Mouse (Mus musculus): ENCODE results near the gene Eaf2.
A peak's percentile ranks its signal among the peaks of the same experiment; 100 is the strongest.
"Not testable (repeated sequence)": the region's sequence is repeated elsewhere in the genome, so short reads cannot be mapped to it uniquely, and the experiment has no call there.

Gene Eaf2

DNA sequence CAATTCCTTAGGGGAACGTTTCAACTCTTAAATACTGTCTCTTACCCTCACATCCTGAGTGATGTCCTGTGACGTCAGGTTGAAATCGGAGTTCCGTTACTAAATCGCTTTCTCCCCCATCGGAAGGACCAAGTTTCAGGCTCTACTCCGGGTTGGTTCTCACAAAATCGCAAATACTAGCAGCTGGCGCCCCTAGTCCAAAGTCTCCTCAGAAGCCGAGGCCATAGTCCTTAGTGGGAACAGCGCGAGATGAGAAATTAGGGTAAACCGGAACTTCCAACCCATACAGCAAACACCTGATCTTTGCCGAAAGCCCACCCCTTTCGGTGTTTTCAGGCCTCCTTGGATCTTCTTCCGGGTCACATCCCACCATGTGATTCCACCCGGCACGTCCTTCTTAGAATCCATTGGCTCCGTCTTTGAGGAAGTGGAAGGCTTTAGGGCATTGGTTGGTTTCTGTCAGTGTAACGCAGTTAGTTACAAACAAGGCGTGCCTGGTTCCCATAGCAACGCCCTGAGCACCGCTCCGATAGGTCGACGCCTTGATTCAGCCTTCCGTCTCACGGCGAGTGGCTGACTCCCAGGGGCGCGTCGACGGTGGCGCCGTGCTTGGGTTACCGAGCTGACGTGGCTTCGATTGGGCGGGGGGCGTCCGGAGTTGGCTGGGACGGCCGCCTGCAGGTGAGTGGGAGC lies at the start of gene Eaf2, which contains the start of gene Golgb1:
TSS of gene Eaf2 (minus strand) at position 421 of the 693 bp plus-strand sequence.
TSS of gene Golgb1 (plus strand) at position 558 of the 693 bp plus-strand sequence.
- peak; percentile 98 to 100 for DNase-seq

DNA sequence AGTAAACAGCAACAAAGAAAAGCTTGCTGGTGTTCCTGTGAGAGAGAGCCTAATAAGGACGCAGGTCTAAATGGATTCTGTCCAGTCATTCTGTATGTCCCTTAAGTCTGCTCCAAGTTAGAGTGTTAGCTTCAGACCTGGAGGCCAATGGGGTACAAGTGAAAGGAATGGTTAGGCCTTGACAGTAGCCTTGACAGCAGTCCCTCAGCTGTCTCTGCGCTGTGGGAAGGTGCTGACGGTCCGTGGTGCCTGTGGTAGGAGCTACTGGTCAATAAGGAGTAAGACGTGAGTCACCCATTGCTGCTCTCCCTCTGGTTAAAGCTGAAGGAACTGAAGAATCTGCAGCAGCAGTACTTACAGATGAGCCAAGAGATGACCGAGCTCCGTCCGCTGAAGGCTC lies 49.5 kb upstream of the Eaf2 start:
- no peak for DNase-seq

DNA sequence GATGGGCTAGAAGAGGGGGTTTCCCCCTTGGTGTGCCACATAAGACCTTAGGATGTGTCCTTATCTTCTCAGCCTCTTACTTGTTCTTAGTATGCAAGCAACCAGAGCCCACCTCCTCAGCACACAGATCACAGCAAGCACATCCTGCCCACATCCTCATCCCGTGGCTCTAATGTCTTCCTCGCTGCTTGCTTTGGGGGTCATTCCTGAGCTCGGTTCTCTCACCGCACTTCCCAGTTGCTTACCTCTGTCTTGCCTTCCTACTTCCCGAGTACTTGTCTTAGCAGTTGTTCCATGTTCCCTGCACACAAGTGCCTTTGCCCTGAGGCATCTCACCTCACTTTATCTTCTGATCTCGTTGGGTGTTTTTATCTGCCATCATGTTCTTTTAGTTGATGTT lies 47.2 kb upstream of the Eaf2 start:
- no peak for DNase-seq

DNA sequence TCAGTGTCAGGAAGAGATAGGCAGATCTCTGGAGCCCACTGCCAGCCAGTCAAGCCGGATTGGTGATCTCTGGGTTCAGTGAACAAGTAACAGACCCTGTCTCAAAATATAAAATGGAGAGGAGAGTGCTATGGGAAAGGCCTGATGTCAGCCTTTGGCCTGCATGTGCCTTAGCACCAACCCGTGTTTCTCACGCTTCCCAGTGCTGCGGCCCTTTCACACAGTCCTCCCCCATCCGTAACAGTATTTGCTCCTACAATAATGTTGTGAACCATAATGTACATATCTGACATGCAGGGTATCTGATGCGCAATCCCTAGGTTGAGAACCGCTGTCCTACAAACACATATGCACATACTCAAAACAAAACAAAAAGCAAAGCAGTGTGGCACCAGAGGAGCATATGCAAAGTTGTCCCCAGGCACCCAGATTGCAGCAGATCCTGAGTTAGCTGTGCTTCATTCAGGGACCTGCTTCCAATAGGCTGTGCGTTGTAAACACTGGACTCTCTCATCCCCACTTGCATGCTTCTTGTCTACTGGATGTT lies 46.3 kb upstream of the Eaf2 start:
- DNase-seq, result no peak

DNA sequence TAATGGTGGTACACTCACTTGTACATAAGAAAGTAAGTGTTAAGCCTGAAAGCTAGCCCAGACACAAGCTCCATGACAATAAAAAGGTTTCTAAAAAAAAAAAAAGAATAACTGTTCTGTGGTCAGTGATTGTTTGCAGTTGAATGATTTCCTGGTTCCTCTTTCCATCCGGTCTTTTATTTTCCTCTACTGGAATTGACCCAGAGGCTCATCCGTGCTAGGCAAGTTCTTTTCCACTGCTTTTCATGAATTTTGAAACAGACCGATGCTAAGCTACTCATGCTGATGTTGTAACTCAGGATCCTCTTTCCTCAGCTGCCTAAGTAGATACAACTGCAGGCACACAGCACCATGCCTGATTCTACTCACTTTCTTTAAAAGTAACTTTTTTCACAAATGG lies 45.6 kb upstream of the Eaf2 start:
- no peak for DNase-seq

DNA sequence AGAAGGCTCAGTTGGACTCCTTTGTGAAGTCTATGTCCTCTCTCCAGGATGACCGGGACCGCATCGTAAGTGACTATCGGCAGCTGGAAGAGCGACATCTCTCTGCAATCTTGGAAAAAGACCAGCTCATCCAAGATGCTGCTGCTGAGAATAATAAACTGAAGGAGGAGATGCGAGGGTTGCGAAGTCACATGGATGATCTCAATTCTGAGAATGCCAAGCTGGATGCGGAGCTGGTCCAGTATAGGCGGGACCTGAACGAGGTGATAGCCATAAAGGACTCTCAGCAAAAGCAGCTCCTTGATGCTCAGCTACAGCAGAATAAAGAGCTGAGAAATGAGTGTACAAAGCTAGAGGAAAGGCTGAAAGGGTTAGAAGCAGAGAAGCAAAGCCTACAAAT lies 43.7 kb upstream of the Eaf2 start:
- no peak for DNase-seq

DNA sequence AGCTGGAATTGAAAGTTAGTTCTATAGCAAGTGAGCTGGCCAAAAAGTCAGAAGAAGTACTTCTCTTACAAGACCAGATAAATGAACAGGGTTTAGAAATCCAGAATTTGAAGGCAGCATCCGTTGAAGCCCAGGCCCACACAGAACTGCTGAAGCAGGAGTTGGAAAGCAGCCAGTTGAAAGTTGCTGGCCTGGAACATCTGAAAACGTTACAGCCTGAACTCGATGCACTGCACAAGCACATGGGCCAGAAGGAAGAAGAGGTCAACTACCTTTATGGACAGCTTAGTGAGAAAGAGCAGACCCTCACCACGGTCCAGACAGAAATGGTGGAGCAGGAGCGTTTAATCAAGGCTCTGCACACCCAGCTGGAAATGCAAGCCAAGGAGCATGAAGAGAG lies 39.4 kb upstream of the Eaf2 start:
- peak; percentile 82 to 86 for DNase-seq

DNA sequence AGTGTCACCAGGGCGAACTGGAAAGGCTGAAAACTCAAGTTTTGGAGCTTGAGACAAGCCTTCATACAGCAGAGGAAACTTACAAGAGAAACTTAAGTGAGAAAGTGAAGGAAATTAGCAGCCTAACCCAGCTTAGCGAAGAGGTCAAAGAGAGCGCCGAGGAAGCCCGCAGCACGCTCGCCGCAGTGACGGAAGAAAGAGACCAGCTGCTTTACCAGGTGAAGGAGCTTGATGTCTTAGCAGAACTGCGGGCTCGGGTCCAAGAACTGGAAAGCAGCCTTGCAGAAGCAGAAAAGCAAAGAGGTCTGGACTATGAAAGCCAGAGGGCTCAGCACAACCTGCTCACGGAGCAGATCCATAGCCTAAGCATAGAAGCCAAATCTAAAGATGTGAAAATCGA lies 37.5 kb upstream of the Eaf2 start:
- DNase-seq, result no peak

DNA sequence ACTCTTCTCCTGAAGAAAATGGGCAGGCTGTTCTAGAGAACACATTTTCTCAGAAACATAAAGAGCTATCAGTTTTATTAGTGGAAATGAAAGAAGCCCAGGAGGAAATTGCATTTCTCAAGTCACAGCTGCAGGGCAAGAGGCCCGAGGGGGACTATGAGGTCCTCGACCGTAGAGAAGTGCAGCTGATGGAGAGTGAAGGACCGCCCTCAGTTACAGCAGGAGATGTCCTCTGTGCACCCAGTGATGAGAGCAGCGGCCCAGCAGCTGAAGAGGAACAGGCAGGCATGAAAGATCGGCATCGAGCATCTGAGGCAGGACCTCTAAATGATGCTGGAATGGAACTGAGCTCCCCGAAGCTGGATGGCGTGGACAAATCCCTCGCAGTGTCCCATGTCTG lies 37.1 kb upstream of the Eaf2 start:
- DNase-seq, result no peak

DNA sequence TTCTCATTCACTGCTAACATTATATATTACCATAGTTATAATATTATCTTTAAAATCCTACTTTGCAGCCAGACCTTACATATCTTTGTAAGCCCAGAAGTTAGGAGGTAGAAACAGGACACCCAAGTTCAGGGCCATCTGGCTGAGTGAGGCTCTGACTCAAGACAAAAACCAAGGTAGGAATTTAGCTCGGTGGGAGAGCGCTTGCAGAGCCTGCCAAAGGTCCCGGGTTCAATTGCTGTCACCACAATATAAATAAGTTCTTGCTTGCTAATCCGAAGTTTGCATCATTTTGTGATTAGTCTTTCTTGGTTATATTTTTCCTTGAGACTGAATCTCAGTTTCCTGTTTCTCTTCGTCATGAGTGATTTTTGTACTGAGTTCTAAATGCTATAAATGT lies 28.4 kb upstream of the Eaf2 start:
- no peak for DNase-seq

DNA sequence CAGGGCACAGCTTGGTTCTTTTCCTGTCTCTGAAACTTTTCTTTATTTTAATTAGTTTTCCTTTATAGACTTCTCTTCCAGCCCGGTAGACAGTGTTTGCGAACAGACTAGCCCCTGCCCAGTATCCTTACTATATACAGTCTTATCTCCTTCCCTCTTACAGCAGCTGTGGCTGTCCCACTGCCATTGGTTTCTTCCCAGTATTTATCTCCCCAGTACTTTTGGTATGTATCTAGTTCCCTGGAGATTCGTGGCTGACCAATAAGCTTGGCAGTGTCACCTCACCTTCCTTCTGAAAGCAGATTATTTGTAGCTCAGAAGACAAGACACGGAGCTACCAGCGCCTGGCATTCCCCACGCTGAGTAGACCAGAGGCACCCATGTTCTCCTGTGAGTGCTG lies 21.9 kb upstream of the Eaf2 start:
- DNase-seq, result no peak

DNA sequence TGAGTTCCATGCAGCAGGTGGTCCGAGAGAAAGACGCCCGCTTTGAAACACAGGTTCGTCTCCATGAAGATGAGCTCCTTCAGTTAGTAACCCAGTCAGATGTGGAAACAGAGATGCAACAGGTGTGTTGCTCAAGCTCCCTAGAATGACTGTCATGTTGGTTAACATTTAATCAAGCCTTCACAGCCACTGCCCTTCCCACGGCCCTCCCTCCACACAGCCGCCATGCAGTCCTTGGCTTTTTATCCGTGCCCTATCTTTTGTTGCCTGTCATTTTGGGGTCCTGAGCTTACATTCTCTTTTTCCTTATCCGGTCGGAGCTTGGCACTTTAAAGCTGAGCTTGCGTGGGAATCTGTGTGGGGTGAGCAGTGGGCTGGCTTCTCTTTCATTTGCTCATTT lies 18.5 kb upstream of the Eaf2 start:
- DNase-seq, result no peak

DNA sequence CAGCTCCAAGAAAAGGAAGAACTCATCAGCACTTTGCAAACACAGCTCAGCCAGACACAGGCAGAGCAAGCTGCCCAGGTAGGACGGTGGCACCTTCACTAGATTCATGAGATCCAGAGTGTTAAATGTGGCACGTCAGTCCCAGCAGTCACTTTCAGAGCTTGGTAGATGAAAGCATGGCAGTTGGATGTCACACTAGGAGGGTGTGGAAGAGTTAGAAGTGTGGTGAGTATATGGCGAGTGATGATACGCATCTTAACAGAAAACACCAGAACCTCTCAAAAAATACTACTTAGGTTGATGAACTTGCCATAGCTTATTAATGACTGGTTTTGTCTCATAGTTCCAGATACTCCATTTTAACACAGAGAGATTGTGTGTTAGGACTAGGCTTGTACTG lies 16.6 kb upstream of the Eaf2 start:
- no peak for DNase-seq

DNA sequence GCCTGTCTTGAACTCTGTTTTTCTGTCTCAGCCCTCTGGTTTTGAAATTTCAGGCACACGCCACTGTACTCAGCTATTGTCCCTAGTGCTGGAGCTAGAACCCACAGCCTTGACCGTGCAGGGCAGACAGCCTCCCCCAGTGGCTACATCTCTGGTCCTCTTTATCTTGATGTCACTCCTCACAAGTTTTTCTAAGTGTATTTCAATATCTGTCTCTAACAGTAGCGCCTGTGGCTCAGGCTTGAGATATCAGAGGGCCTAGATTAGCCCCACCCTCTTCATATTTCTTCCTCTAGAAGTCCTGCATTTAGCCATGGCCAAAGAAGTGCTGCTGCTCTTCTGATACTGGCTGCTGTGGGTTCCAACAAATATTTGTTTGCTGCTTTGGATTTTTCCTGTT lies 15.8 kb upstream of the Eaf2 start:
- DNase-seq, result no peak

DNA sequence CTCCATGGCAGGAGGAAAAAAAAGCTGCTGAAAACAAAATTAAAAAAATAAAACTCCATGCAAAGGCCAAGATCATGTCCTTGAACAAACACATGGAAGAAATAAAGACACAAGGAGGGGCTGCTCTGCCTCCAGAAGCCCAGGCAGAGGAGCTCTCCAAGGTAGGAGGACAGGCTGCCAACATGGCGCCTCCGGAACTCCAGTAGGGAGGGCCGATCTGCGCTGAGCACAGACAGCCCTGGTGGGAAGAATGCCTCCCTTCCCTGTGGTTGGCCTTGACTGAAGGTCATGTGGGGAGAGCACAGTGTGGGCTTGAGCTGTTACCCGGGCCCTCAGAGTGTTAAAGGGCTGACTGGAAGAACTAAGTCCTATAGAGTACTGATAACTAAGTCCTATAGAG lies 12.7 kb upstream of the Eaf2 start:
- no peak for DNase-seq

DNA sequence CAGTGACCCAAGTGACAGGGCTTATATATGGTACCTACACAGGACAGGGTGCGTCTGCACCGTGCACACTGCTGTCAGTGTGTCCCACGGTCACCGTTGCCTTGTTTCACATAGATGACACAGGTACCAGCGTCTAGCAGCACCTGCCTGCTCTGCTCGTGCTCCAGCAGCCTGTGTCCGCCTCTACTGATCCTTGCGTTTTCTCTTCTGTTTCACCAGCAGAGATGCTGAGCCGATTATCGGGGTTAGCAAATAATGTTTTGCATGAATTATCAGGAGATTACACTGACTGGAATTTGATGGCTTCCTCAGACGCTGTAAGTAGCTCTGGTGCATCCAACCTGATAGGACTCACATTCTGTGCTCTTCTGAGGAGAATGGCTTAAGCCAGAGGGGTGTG lies 11.1 kb upstream of the Eaf2 start:
- DNase-seq, result no peak

DNA sequence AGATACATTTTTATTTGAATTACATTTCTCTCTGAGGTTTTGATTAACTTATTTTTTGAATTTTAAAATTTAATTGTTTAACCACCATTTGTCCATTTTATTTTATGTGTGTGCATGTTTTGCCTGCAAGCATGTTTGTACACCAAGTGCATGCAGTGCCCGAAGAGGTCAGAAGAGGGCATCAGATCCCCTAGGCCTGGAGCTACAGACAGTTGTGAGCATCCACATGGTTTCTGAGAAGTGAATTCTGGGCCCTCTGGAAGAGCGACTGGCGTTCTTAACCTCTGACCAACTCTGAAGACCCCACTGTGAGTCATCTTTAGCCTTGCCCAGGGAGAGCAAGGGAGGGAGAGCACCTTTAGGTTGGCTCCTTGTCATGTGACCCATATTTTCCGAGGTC lies 10.1 kb upstream of the Eaf2 start:
- peak in 1 of 2 experiments; percentile 61 for DNase-seq

DNA sequence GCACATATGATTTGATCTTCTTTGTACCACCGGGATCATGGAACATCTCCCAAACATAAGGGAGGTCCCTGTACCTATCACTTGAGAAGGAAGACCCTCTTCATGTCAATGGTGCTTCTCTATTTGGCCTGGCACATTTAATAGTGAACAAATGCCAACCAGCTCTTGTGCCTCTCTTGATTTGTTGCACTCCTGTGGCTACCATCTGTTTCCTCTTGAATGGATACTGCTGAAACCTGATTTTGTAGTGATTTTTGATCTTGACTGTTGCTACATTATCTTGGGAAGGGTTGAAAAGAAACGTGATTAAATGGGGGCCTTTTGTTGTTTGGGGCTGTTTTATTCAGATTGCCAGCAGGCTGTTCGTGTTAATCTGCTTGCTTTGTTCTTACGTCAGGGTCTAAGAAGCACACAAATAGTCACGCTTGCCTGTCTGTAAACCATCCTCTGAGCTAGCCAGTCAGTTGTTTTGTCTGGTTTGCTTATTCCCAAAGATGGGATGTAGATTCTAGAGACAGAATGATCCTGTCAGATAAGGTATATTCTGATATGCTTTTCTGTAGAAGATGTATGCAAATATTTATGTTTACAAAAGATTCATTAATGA lies 8.0 kb upstream of the Eaf2 start:
- no peak for DNase-seq

DNA sequence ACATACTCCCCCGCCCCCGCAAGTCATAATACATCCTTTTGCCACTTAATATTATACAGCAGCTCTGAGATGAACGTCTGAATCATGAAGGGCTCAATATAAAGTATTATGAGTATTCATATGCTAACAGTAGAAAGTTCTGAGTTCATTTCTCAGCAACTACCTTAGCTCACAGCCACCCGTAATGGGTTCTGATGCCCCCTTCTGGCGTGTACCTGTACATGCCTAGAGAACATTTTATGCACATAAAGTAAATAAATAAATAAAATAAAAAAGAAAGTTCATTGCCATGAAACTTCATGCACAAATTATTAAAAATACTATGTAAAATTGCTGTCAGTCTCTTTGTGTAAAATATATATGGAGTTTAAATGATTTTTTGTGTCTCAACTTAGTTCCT lies 2.5 kb upstream of the Eaf2 start:
- peak; percentile 30 to 46 for DNase-seq

DNA sequence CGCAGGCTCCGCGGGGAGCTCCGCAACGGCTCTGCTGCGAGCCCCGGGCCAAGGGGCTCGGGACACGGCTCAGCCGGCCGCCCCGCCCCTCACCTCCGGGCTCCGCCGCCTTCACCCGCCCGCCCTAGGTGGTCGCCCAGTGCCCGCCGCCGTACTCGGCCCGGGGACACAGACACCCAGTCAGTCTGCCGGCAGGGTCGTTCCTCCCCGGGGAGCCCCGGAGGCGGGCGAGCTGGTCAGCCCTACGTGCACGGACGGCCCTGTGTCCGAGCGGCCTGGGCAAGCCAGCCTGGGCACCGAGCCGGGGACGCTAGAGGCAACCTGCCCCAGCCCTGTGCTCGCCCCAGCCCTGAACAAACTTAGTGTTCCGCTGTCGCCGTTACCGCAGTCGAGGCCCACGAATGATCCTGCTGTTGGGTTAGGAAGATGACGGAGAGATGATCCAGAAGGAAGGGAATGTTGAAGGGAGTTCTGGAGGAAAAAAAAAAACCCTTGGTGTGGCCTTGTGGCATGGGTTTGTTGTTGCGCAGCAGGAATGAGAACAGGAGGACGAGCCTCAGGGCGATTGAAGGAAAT lies 561 bp upstream of the Eaf2 start:
- DNase-seq, result peak; percentile 39 to 70

DNA sequence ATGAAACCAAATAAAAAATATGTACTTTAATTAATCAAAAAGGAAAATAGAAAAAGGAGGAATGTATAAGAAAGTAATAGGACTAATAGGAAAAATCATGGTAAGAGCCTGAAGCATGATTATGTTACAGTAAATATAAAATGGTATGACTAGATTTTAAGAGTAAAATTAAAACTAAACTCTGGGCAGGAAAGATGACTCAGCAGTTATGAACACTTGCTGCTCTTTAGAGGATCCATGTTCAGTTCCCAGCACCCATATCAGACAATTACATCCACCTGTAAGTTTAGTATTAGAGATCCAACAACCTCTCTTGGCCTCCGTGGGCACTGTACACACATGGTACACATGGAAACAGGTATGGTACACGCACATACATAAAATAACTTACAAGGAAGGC lies 5.4 kb downstream of the Eaf2 start:
- no peak for DNase-seq

DNA sequence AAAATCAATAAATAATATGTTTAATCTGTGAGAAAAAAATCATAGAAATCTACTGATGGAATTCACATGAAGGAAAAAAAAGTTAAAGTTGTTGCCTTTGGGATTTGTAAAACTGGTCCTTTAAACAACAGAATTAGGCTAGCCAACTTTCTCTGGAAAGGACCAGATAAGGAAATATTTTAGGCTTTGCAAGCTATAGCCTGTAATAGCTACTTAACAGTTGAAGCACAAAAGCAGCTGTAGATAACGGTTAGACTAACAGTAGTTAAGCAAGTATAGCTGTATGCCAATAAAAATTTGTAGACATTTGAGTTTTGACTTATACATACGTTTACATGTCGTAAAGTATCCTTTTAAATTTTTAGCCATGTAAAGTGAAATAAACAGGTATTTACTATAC lies 11.2 kb downstream of the Eaf2 start:
- DNase-seq, result no peak

DNA sequence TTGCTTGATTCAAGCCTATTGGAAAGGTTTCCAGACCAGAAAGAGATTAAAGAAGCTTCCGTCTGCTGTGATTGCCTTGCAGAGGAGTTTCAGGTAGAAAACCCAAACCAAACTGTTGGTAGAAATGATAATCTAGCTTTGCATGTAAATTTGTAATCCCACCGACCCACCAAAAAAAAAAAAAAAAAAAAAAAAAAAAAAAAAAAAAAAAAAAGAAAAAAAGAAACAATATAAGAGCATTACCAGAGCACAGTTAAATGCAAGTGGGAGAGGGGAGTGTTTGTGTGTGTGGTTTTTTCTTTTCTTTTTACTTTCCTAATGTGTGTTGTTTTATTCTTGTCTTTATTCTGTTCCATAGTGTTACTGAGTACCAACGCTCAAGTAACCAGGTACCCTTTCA lies 23.6 kb downstream of the Eaf2 start:
- DNase-seq, result no peak

DNA sequence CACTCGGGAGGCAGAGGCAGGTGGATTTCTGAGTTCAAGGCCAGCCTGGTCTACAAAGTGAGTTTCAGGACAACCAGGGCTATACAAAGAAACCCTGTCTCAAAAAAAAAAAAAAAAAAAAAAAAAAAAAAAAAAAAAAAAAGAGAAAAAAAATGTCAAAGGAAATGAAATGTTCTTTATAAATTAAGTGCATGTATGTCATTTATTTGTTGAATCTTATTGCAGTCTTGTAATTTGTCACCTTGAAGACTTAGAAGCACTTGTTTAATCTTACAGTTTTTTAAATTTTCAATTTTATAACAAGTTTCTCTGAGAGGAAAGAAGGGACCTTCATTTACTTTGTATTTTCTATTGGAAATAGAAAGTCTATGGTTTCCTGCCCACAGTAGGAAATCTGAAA lies 27.9 kb downstream of the Eaf2 start:
- DNase-seq, result not testable (repeated sequence)
